Comparison of ENCODE assay signal across 22 mouse cellular contexts in the genomic region with DNA sequence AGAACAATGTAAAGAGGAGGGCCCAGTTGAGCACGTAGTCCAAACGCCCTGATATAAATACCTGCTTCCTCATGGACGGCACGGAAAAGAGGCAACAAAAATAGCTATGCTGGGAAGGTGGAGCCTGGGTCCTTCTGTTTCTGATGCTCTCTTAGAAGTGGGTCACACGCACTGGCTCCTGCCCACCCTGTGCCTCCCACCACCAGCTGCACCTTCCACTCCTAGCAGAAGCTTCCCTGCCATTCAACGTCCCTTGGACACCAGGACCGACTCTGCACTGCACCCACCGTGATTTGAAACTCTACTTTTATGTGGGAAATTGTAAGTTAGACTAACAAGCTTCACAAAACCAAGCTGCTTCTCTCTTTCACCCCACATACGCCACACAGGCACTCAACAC. TPM values are rescaled to one million over a fixed set of nuclear protein-coding genes. Genes with fewer than 3 reads are reported as not detected.
"Had no signal": no experiment of that assay in that cellular context is flagged by ENCODE, and none has a peak within 500 bp of the region (broad histone marks: within the 10 kb centered on the region; RNA-seq: fewer than 3 reads in every experiment).

No protein-coding gene starts in this region.

- DNase-seq: liver, embryonic 13.5 days; liver, postnatal 0 days; lung, adult 2 months; lung, postnatal 14 days; lung, postnatal 36 days; thymus, adult 18-20 months; thymus, postnatal 14 days; thymus, postnatal 36 days had no signal

- H3K36me3 ChIP-seq: liver, embryonic 13.5 days; liver, embryonic 15.5 days; lung, embryonic 15.5 days; midbrain, embryonic 13.5 days; midbrain, embryonic 15.5 days; neural tube, embryonic 12.5 days; stomach, embryonic 15.5 days had no signal

- H3K9ac ChIP-seq: liver, embryonic 13.5 days; liver, embryonic 15.5 days; liver, postnatal 0 days; lung, embryonic 15.5 days; midbrain, embryonic 13.5 days; midbrain, embryonic 15.5 days; neural tube, embryonic 12.5 days; stomach, embryonic 15.5 days had no signal

- H3K9me3 ChIP-seq: liver, embryonic 13.5 days; liver, embryonic 15.5 days; lung, embryonic 15.5 days; megakaryocyte, embryonic 14.5 days; midbrain, embryonic 13.5 days; midbrain, embryonic 15.5 days; neural tube, embryonic 12.5 days; stomach, embryonic 15.5 days had no signal

- H3K4me3 ChIP-seq: liver, embryonic 13.5 days; liver, embryonic 15.5 days; lung, embryonic 15.5 days; megakaryocyte, embryonic 14.5 days; midbrain, embryonic 13.5 days; midbrain, embryonic 15.5 days; neural tube, embryonic 12.5 days; stomach, embryonic 15.5 days had no signal

- H3K4me2 ChIP-seq: liver, embryonic 13.5 days; liver, embryonic 15.5 days; lung, embryonic 15.5 days; midbrain, embryonic 11.5 days; midbrain, embryonic 13.5 days; midbrain, embryonic 15.5 days; neural tube, embryonic 12.5 days; stomach, embryonic 15.5 days had no signal

- H3K27ac ChIP-seq: liver, embryonic 13.5 days; liver, embryonic 15.5 days; lung, embryonic 15.5 days; macrophage; midbrain, embryonic 13.5 days; midbrain, embryonic 15.5 days; neural tube, embryonic 12.5 days; stomach, embryonic 15.5 days; stomach, postnatal 0 days had no signal

- H3K27me3 ChIP-seq: liver, embryonic 13.5 days; liver, embryonic 15.5 days; stomach, embryonic 15.5 days had no signal

- H3K4me1 ChIP-seq: liver, embryonic 13.5 days; liver, embryonic 15.5 days; lung, embryonic 15.5 days; megakaryocyte, embryonic 14.5 days; neural tube, embryonic 12.5 days; stomach, embryonic 15.5 days had no signal

- ATAC-seq: liver, postnatal 0 days; lung, postnatal 0 days had no signal

RNA-seq across cellular contexts. Expression of a gene that starts 12.8 kb away (rescaled TPM):
- total RNA-seq: megakaryocyte progenitor cell, adult 5-6 weeks; neutrophil, adult 5-6 weeks had no signal
- polyA plus RNA-seq: liver, embryonic 13.5 days; liver, embryonic 15.5 days; liver, postnatal 0 days; macrophage; spleen, adult 2 months had no signal

RNA-seq across cellular contexts. Expression of a gene that starts 53.2 kb away (rescaled TPM):
- total RNA-seq: megakaryocyte progenitor cell, adult 5-6 weeks; neutrophil, adult 5-6 weeks had no signal
- polyA plus RNA-seq: liver, postnatal 0 days; macrophage had no signal
